Mouse (Mus musculus): ENCODE data around the gene Rilpl1. TPM values are rescaled to one million over a fixed set of nuclear protein-coding genes. Genes with fewer than 3 reads are reported as not detected.

The Rilpl1 gene
- polyA plus RNA-seq, 1 experiment = 2.4 TPM

DNA sequence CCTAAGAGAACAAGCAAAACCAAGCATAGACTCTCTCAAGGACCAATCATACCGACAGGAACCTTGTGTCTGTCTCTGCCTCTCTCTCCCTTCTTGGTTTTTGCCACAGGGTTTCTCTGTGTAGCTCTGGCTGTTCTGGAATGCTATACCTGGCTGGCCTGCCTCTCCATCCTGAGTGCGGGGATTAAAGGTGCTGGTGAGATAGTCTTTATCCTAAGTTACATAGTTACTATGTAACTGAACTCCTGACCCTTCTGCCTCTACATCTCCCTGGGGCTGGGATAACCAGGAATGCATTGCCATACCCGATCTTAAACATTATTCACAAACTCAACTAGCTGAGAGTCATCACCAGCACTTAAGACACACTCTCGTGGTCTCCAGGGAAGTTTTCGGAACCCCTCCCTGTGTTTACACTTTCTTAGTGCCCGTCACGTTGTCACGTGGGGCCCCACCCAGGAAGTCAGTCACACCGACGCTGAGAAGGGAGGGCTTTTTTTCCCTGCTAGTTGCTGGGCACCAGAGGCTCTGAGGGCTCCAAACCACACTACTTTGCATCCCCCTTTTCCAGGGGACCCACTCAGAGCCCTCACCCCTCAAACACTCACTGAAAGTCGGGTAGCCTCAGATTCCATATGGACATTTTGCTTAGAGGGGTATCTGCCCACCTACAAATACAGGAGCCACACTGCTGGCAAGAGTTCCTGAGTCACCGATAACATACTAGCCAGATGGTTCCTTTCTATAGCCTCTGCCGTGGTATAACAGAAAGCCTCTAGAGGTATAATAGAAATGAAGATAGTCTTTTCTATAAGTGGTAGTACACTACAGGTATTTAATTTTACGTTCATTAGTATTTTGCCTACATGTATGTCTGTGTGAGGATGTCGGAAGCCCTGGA lies 34.3 kb downstream of the Rilpl1 start:
- Histone ChIP-seq H3K27ac (ENCODE audit: insufficient read depth, low read depth, low read length) (peak overlapping the region; percentile 79), H3K4me3 (ENCODE audit: insufficient read depth, low read length) (no peak overlapping the region), H3K4me1 (ENCODE audit: control insufficient read depth, insufficient read depth, low read length) (peaks cover 41% of the 10 kb centered on the region)
- TF ChIP-seq CTCF (IDR thresholded peaks at IDR 0.05; ENCODE audit: low read depth, low read length) (no peak), POLR2A (IDR thresholded peaks at IDR 0.05; ENCODE audit: borderline replicate concordance, low read depth, low read length) (no peak)

DNA sequence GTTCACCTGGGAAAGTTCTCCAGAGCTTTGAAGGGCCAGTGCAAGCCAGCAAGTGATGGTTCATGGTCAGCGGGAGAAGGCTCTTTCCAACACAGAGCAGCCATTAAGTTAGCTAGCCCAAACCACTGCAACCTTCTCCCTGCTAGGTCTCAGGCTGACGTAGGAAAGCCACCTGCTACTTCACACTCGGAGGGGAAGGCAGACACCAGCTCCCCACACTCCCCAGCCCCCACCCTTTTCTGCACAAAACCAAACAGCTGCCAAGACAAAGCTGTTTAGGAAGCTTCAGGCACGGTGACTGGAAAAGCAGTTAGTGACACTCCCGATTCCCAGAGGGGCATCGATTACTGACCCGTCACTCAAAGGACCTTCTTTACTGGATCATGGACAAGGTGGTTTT lies 35.6 kb downstream of the Rilpl1 start:
- no peak overlapping the region for H3K4me3 ChIP-seq (ENCODE audit: insufficient read depth, low read length)
- TF ChIP-seq POLR2A (IDR thresholded peaks at IDR 0.05; ENCODE audit: borderline replicate concordance, low read depth, low read length) = no peak
- peaks cover 49% of the 10 kb centered on the region for H3K4me1 ChIP-seq (ENCODE audit: control insufficient read depth, insufficient read depth, low read length)
- H3K27ac ChIP-seq (ENCODE audit: insufficient read depth, low read depth, low read length) = no peak overlapping the region

- H3K4me1 ChIP-seq (ENCODE audit: control insufficient read depth, insufficient read depth, low read length) = peaks cover 43% of the 10 kb centered on the region
Measured at GRCm38 (mm10) chr5:124493455-124493854, 37.7 kb downstream of the Rilpl1 start.

GRCm38 (mm10) chr5:124492618-124493017 lies 38.6 kb downstream of the Rilpl1 start:
- no peak overlapping the region for H3K4me3 ChIP-seq (ENCODE audit: insufficient read depth, low read length)
- TF ChIP-seq CTCF (IDR thresholded peaks at IDR 0.05; ENCODE audit: low read depth, low read length) (no peak), POLR2A (IDR thresholded peaks at IDR 0.05; ENCODE audit: borderline replicate concordance, low read depth, low read length) (no peak)

More at GRCm38 (mm10) chr5:124493455-124493854, 37.7 kb downstream of the Rilpl1 start:
- no peak overlapping the region for H3K4me3 ChIP-seq (ENCODE audit: insufficient read depth, low read length)
- no peak overlapping the region; the same call in 1 of the 2 replicates for H3K27ac ChIP-seq (ENCODE audit: insufficient read depth, low read depth, low read length)
- TF ChIP-seq POLR2A (IDR thresholded peaks at IDR 0.05; ENCODE audit: borderline replicate concordance, low read depth, low read length) = no peak
- no peak for TF ChIP-seq CTCF (IDR thresholded peaks at IDR 0.05; ENCODE audit: low read depth, low read length)

DNA sequence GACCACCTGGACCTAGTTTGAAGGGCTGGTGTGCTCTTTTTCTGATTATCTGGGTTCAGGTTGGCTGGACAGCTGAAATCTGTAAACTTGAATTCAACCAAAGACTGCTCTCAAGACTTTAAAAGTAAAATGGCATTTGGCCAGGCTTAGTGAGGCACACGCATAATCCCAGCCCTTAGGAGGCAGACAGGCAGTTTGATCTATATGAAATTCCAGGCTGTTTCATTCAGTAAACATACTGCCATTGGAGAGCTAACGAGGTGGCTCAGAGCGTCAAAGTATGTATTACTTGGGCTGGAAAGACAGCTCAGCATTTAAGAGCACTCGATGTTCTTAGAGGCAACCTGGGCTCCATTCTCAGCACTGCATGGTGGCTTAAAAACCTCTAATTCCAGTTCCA lies 39.5 kb downstream of the Rilpl1 start:
- Histone ChIP-seq H3K4me3 (ENCODE audit: insufficient read depth, low read length) (no peak overlapping the region), H3K27ac (ENCODE audit: insufficient read depth, low read depth, low read length) (peak overlapping the region; percentile 62), H3K4me1 (ENCODE audit: control insufficient read depth, insufficient read depth, low read length) (peaks cover 27% of the 10 kb centered on the region)
- no peak for TF ChIP-seq POLR2A (IDR thresholded peaks at IDR 0.05; ENCODE audit: borderline replicate concordance, low read depth, low read length)
- no peak for TF ChIP-seq CTCF (IDR thresholded peaks at IDR 0.05; ENCODE audit: low read depth, low read length)

More at GRCm38 (mm10) chr5:124492618-124493017, 38.6 kb downstream of the Rilpl1 start:
- Histone ChIP-seq H3K4me1 (ENCODE audit: control insufficient read depth, insufficient read depth, low read length) (peaks cover 35% of the 10 kb centered on the region), H3K27ac (ENCODE audit: insufficient read depth, low read depth, low read length) (peak overlapping the region; percentile 62)

GRCm38 (mm10) chr5:124488885-124489284 lies 42.3 kb downstream of the Rilpl1 start:
- Histone ChIP-seq H3K4me1 (ENCODE audit: control insufficient read depth, insufficient read depth, low read length) (peaks cover 29% of the 10 kb centered on the region), H3K27ac (ENCODE audit: insufficient read depth, low read depth, low read length) (no peak overlapping the region), H3K4me3 (ENCODE audit: insufficient read depth, low read length) (no peak overlapping the region)
- TF ChIP-seq POLR2A (IDR thresholded peaks at IDR 0.05; ENCODE audit: borderline replicate concordance, low read depth, low read length) (no peak), CTCF (IDR thresholded peaks at IDR 0.05; ENCODE audit: low read depth, low read length) (no peak)

DNA sequence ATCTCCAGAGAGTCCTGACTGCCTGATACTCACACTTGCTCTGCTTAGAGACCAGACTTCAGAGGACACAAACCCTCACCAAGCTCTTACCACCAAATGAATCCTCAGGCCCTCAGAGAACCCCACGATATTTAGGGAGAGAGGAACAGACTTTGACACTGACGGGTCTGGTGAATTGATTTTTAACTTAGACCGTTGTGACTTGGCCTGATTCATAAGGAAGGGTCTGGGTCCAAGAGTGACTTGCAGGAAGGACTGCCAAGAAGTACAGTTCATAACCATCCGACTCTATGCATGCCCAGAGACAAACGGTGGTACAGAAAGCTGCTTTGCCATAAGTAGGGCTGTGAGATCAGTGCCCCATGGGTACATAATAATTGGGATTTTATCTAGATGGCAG lies 45.5 kb downstream of the Rilpl1 start:
- Histone ChIP-seq H3K4me1 (ENCODE audit: control insufficient read depth, insufficient read depth, low read length) (peaks cover 13% of the 10 kb centered on the region), H3K27ac (ENCODE audit: insufficient read depth, low read depth, low read length) (no peak overlapping the region)
- TF ChIP-seq POLR2A (IDR thresholded peaks at IDR 0.05; ENCODE audit: borderline replicate concordance, low read depth, low read length) (no peak), CTCF (IDR thresholded peaks at IDR 0.05; ENCODE audit: low read depth, low read length) (no peak)

GRCm38 (mm10) chr5:124483655-124484396 lies 47.4 kb downstream of the Rilpl1 start:
- H3K4me1 ChIP-seq (ENCODE audit: control insufficient read depth, insufficient read depth, low read length) = peaks cover 28% of the 10 kb centered on the region
- TF ChIP-seq CTCF (IDR thresholded peaks at IDR 0.05; ENCODE audit: low read depth, low read length) (no peak), POLR2A (IDR thresholded peaks at IDR 0.05; ENCODE audit: borderline replicate concordance, low read depth, low read length) (no peak)
- H3K4me3 ChIP-seq (ENCODE audit: insufficient read depth, low read length) = peak overlapping the region; percentile 74
- H3K27ac ChIP-seq (ENCODE audit: insufficient read depth, low read depth, low read length) = peak overlapping the region; percentile 99

More for the DNA sequence above, 45.5 kb downstream of the Rilpl1 start:
- H3K4me3 ChIP-seq (ENCODE audit: insufficient read depth, low read length) = no peak overlapping the region

- peak within 1 kb of the TSS; percentile 74 for H3K4me3 ChIP-seq (ENCODE audit: insufficient read depth, low read length)
- H3K27ac ChIP-seq (ENCODE audit: insufficient read depth, low read depth, low read length) = peak within 1 kb of the TSS; percentile 99
- H3K4me1 ChIP-seq (ENCODE audit: control insufficient read depth, insufficient read depth, low read length) = peaks cover 32% of the 10 kb centered on the region
- TF ChIP-seq CTCF (IDR thresholded peaks at IDR 0.05; ENCODE audit: low read depth, low read length) = no peak
- peak; percentile 29; the same call in 1 of the 2 replicates for TF ChIP-seq POLR2A (IDR thresholded peaks at IDR 0.05; ENCODE audit: borderline replicate concordance, low read depth, low read length)
Measured at GRCm38 (mm10) chr5:124482966-124483654, 48.1 kb downstream of the Rilpl1 start, which contains the start of gene Snrnp35. TSS of gene Snrnp35 (plus strand) at chr5:124483134.

Data from bone marrow macrophage, adult 2 months (primary cell).